Mouse (Mus musculus) forebrain, embryonic 10.5 days (tissue): Measurements from ENCODE around the gene Ncdn. TPM values are rescaled to one million over a fixed set of nuclear protein-coding genes. Genes with fewer than 3 reads are reported as not detected.

ENCODE experiments used
- DNase-seq: peaks from one replicate; pipeline ENCODE4 v3.0.0-alpha.2; 2017; ENCODE audit warnings: low spot score; ENCODE audit errors: extremely low spot score
- H3K27ac ChIP-seq: fragments of 300-500 bp; sonication (generic); 2 replicates; pipeline ENCODE4 v1.5.1; 2016; ENCODE audit warnings: mild to moderate bottlenecking
- H3K27me3 ChIP-seq: fragments of 300-500 bp; sonication (generic); 2 replicates; pipeline ENCODE4 v1.6.1; 2016; ENCODE audit warnings: mild to moderate bottlenecking; ENCODE audit not compliant: poor library complexity, severe bottlenecking
- H3K36me3 ChIP-seq: fragments of 300-500 bp; sonication (generic); replicated peaks from 2 replicates; pipeline ENCODE4 v1.6.1; 2016; ENCODE audit warnings: mild to moderate bottlenecking, moderate library complexity
- H3K4me1 ChIP-seq: fragments of 300-500 bp; sonication (generic); 2 replicates; pipeline ENCODE4 v1.6.1; 2016
- H3K4me3 ChIP-seq: fragments of 300-500 bp; sonication (generic); 2 replicates; pipeline ENCODE4 v1.5.1; 2016; ENCODE audit warnings: mild to moderate bottlenecking, moderate library complexity
- H3K9me3 ChIP-seq: fragments of 300-500 bp; sonication (generic); 2 replicates; pipeline ENCODE4 v1.6.1; 2016; ENCODE audit warnings: mild to moderate bottlenecking, moderate library complexity
- WGBS: fragments of 180-500 bp; shearing (Covaris S2); methylation state at CpG from one replicate; pipeline ENCODE4 v1.1.7; 2016; 5-methylcytosine and 5-hydroxymethylcytosine counted together
- polyA plus RNA-seq: library from polyadenylated mRNA; unstranded; fragments of >200 nt; fragmentation: Nextera tagmentation; extraction: Ambion mirVana; gene quantifications from 2 replicates; pipeline ENCODE4 v1.2.1, GENCODE M21; 2016

Gene Ncdn
- polyA plus RNA-seq, 1 experiment from 2014 or later: 36.9 TPM

DNA sequence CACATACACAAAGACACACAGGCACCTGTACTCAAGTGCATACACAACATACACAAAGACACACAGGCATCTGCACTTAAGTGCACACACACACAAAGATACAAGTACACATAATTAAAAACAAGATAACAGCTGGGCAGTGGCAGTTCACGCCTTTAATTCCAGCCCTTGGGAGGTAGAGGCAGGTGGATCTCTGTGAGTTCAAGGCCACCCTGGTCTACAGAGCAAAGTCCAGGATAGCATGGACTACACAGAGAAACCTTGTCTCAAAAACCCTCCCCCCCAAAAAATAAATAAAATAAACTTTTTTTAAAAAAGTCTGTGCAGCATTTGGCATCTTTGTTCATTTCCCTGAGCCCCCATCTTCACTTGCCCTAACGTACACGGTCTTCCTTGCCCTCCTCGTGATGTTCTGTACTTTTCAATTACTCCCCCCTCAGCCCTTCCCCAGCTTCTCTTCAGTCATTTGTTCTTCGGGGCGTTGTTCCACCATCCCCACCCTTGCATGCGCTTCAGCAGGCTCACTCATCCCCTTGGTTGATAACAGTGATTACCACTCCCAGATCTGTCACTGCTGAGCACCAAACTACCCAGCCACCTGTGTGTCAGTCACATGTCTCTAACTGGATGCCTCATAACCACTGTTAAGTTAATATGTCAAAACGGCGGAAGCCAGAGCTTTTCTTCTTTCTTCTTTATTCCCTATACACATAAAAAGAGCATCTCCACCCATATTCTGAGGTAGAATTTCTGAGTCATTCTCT, 16.7 kb upstream of the Ncdn start:
- WGBS: 90% methylated on average over 9 of the region's 9 CpGs
- Histone ChIP-seq H3K27me3 (no peaks in the 10 kb centered on the region), H3K36me3 (peaks cover 18% of the 10 kb centered on the region), H3K4me3 (no peak overlapping the region), H3K9me3 (no peaks in the 10 kb centered on the region), H3K27ac (no peak overlapping the region), H3K4me1 (no peaks in the 10 kb centered on the region)
- no peak for DNase-seq

GRCm38 (mm10) chr4:126763483-126763882, 10.2 kb upstream of the Ncdn start:
- Histone ChIP-seq H3K27ac (no peak overlapping the region), H3K9me3 (no peaks in the 10 kb centered on the region), H3K27me3 (no peaks in the 10 kb centered on the region), H3K4me1 (peaks cover 29% of the 10 kb centered on the region), H3K4me3 (no peak overlapping the region), H3K36me3 (peaks cover 30% of the 10 kb centered on the region)
- WGBS: 87% methylated on average over 2 of the region's 2 CpGs
- no peak for DNase-seq

DNA sequence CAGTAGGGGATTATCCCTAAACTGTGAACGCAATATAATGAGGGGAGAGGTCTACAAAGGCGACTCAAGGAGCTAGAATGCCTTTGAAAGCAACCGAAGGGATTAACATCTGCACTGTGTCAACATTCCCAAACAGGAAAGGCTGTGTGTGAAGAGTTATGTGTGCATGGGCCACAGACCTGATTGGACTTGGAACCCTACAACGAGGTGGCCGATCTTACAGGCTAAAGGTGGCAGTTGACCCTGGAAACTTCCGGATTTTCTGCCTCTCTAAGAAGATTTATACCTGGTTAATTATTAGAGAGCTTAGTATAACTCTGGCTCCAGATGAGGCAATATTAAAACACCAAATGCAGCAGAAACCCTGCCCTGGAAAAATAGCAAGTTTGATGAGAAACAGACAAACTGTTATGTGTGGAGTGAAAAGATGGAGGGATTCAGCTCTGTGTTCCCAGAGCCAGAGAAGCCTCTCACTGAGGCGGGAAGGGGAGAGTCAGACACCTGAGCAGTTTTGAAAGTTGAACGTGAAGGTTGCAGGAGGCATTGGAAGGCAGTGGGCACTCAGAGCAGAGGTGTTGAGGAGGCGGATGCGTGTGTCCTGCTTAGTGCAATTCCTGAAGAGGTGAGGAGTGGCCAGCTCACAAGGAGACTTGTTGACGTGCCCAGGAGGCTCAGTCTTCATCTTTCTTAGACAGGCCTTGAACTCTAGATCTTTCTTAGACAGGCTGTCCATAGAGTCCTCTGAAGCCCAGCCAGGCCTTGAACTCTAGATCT, 9.5 kb upstream of the Ncdn start:
- H3K36me3 ChIP-seq: peaks cover 37% of the 10 kb centered on the region
- peak overlapping the region; percentile 49; the same call in 1 of the 2 replicates for H3K27ac ChIP-seq
- H3K9me3 ChIP-seq: no peaks in the 10 kb centered on the region
- H3K27me3 ChIP-seq: no peaks in the 10 kb centered on the region
- WGBS: 52% methylated on average over 11 of the region's 11 CpGs
- peaks cover 29% of the 10 kb centered on the region for H3K4me1 ChIP-seq
- no peak for DNase-seq
- H3K4me3 ChIP-seq: no peak overlapping the region

GRCm38 (mm10) chr4:126759435-126759834, 6.2 kb upstream of the Ncdn start:
- H3K27me3 ChIP-seq: 0 out of 2 replicates have a peak, but pooled peaks cover 4% of the 10 kb centered on the region
- no peak overlapping the region for H3K27ac ChIP-seq
- H3K9me3 ChIP-seq: no peaks in the 10 kb centered on the region
- H3K4me3 ChIP-seq: no peak overlapping the region
- WGBS: 94% methylated on average over 2 of the region's 2 CpGs
- DNase-seq: no peak
- H3K4me1 ChIP-seq: peaks cover 36% of the 10 kb centered on the region
- peaks cover 47% of the 10 kb centered on the region for H3K36me3 ChIP-seq

GRCm38 (mm10) chr4:126758299-126758698, 5.1 kb upstream of the Ncdn start:
- peaks cover 38% of the 10 kb centered on the region for H3K4me1 ChIP-seq
- no peak for DNase-seq
- no peak overlapping the region for H3K27ac ChIP-seq
- H3K27me3 ChIP-seq: 0 out of 2 replicates have a peak, but pooled peaks cover 4% of the 10 kb centered on the region
- 89% methylated on average over 5 of the region's 5 CpGs for WGBS
- H3K9me3 ChIP-seq: no peaks in the 10 kb centered on the region
- peaks cover 44% of the 10 kb centered on the region for H3K36me3 ChIP-seq
- H3K4me3 ChIP-seq: no peak overlapping the region

GRCm38 (mm10) chr4:126756766-126757165, 3.5 kb upstream of the Ncdn start:
- no peak for DNase-seq
- WGBS: 86% methylated on average over 4 of the region's 4 CpGs
- H3K27ac ChIP-seq: no peak overlapping the region
- H3K4me1 ChIP-seq: peaks cover 33% of the 10 kb centered on the region
- no peak overlapping the region for H3K4me3 ChIP-seq
- H3K36me3 ChIP-seq: peaks cover 41% of the 10 kb centered on the region
- 0 out of 2 replicates have a peak, but pooled peaks cover 4% of the 10 kb centered on the region for H3K27me3 ChIP-seq
- no peaks in the 10 kb centered on the region for H3K9me3 ChIP-seq

DNA sequence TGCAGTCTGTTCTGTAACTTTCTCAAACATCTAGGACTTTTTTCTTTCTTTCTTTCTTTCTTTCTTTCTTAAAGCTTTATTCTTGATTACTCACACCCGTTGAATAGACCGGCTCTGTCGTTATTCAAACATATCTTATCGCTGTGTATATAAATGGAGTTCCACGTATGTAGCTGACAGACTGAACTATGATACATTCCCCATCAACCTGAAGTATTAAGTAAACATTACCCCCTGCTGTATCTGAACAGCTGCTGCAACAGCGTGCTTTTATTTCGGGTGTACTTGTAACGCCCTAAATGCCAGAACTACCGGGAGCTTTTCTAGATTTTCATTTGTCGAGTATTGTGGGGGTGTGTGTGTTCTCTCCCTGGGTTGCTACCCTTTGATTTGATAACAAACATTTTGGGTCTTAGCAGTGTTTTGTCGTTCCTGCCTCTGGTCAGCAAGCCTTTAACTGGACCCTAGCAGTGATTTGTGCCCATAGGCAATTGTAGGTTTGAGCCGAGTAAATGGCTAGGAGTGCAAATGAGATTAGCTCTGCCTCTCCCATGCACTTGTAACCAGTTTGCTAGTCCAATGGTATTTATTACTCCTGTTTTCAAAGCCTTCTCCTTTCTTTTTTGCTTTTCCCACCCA, 1.6 kb upstream of the Ncdn start:
- no peak for DNase-seq
- 56% methylated on average over 12 of the region's 12 CpGs for WGBS
- peak overlapping the region; percentile 93 for H3K4me3 ChIP-seq

GRCm38 (mm10) chr4:126754231-126754611, 983 bp upstream of the Ncdn start:
- no peak for DNase-seq
- peak overlapping the region; percentile 93 for H3K4me3 ChIP-seq
- 0 out of 2 replicates have a peak, but pooled peaks cover 4% of the 10 kb centered on the region for H3K27me3 ChIP-seq
- H3K36me3 ChIP-seq: peaks cover 36% of the 10 kb centered on the region
- under 1% methylated on average over 12 of the region's 12 CpGs for WGBS
- H3K27ac ChIP-seq: peak overlapping the region; percentile 97
- H3K4me1 ChIP-seq: peaks cover 56% of the 10 kb centered on the region
- no peaks in the 10 kb centered on the region for H3K9me3 ChIP-seq

More for the DNA sequence above, 1.6 kb upstream of the Ncdn start:
- Histone ChIP-seq H3K27ac (no peak overlapping the region), H3K9me3 (no peaks in the 10 kb centered on the region), H3K27me3 (0 out of 2 replicates have a peak, but pooled peaks cover 4% of the 10 kb centered on the region), H3K4me1 (peaks cover 49% of the 10 kb centered on the region), H3K36me3 (peaks cover 36% of the 10 kb centered on the region)

DNA sequence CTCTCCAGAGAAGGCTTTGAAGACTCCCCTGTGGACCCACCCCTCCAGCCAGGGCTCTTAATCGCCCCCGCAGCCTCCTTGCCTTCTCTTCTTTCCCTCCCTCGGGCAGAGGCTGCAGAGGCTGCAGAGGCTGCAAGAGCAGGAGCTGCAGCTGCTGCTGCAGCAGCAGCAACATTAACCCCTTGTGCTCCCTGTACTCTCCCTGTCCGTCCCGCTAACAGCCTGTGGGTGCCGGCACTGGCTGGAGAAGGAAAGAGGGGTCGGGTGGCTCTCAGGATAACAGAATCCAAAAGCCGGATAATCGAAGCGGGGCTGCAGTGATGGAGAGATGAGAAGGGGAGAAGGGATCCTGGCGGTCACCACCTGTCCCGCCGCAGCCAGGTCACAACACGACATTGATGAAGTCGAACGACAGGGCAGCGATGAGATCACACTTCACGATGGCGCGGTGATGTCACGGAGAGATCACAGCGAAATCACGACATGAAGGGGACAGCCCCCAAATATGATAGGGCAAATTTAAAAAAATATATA, 563 bp downstream of the Ncdn start:
- Histone ChIP-seq H3K27me3 (0 out of 2 replicates have a peak, but pooled peaks cover 4% of the 10 kb centered on the region), H3K4me3 (peak overlapping the region; percentile 93), H3K27ac (peak overlapping the region; percentile 97), H3K4me1 (peaks cover 62% of the 10 kb centered on the region), H3K9me3 (no peaks in the 10 kb centered on the region), H3K36me3 (peaks cover 42% of the 10 kb centered on the region)
- peak; percentile 57 for DNase-seq
- under 1% methylated on average over 23 of the region's 23 CpGs for WGBS

DNA sequence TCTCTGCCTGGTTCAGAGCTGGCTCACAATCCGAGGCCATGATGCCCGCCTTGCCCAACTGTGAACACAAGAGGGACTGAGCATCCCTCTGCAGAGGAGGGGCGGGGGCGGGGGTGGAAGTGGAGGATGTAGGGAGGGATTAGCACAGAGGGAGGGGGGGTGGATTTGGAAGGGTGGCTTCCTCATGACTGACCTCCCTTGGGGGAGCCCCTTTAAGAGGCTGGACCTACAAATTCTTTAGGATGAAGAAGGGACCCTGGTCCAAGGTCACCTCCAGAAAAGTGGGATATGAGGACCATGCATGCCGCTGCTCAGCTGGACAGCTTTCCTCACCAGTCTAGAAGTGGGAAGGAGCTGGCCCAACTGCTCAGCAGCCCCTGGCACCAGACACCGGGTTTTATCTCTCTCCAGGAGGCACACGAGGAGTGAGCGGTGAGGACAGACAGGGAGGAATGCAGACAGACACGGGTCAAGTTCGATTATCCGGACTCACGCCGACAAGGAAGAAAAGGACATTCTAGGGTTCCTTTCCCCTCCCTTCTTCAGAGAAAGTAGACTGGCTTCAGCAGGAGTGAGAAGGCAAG, 1.1 kb downstream of the Ncdn start:
- peak overlapping the region; percentile 97 for H3K27ac ChIP-seq
- H3K4me3 ChIP-seq: peak overlapping the region; percentile 93

GRCm38 (mm10) chr4:126751556-126752023, 1.6 kb downstream of the Ncdn start:
- 51% methylated on average over 10 of the region's 10 CpGs for WGBS
- Histone ChIP-seq H3K27me3 (0 out of 2 replicates have a peak, but pooled peaks cover 4% of the 10 kb centered on the region), H3K9me3 (no peaks in the 10 kb centered on the region), H3K27ac (peak overlapping the region; percentile 97), H3K4me3 (peak overlapping the region; percentile 93), H3K36me3 (peaks cover 43% of the 10 kb centered on the region), H3K4me1 (peaks cover 62% of the 10 kb centered on the region)
- DNase-seq: no peak

More for the DNA sequence above, 1.1 kb downstream of the Ncdn start:
- H3K27me3 ChIP-seq: 0 out of 2 replicates have a peak, but pooled peaks cover 4% of the 10 kb centered on the region
- no peaks in the 10 kb centered on the region for H3K9me3 ChIP-seq
- 4% methylated on average over 13 of the region's 13 CpGs for WGBS
- no peak for DNase-seq
- H3K4me1 ChIP-seq: peaks cover 62% of the 10 kb centered on the region
- peaks cover 42% of the 10 kb centered on the region for H3K36me3 ChIP-seq
